Mouse (Mus musculus) heart, postnatal 0 days (tissue): ENCODE results near the gene Selenom. TPM values are rescaled to one million over a fixed set of nuclear protein-coding genes. Genes with fewer than 3 reads are reported as not detected.

Experiments used
- ATAC-seq: fragments of 200-750 bp; cut with Nextera tagmentation; 2 replicates; pipeline ENCODE4 v1.8.0; 2017; ENCODE audit warnings: low read depth, moderate number of reproducible peaks, moderate library complexity; ENCODE audit not compliant: insufficient read depth
- DNase-seq: peaks from one replicate; pipeline ENCODE4 v3.0.0-alpha.2; 2016; ENCODE audit warnings: low spot score
- H3K27ac ChIP-seq: fragments of 300-500 bp; sonication (generic); 2 replicates; pipeline ENCODE4 v1.5.1; 2014; ENCODE audit warnings: low read depth, mild to moderate bottlenecking
- H3K27me3 ChIP-seq: fragments of 300-500 bp; sonication (generic); 2 replicates; pipeline ENCODE4 v1.6.1; 2014; ENCODE audit warnings: low read length, mixed read lengths; ENCODE audit not compliant: control insufficient read depth, insufficient read depth
- H3K36me3 ChIP-seq: fragments of 300-500 bp; sonication (generic); replicated peaks from 2 replicates; pipeline ENCODE4 v1.6.1; 2014; ENCODE audit warnings: low read length, mixed read lengths; ENCODE audit not compliant: control insufficient read depth, insufficient read depth
- H3K4me1 ChIP-seq: fragments of 300-500 bp; sonication (generic); 2 replicates; pipeline ENCODE4 v1.6.1; 2014; ENCODE audit warnings: antibody characterized with exemption; ENCODE audit not compliant: control insufficient read depth, insufficient read depth
- H3K4me2 ChIP-seq: fragments of 300-500 bp; sonication (generic); 2 replicates; pipeline ENCODE4 v1.6.1; 2014; ENCODE audit warnings: low read depth, mild to moderate bottlenecking, low read length, moderate library complexity
- H3K4me3 ChIP-seq: fragments of 300-500 bp; sonication (generic); 2 replicates; pipeline ENCODE4 v1.5.1; 2014; ENCODE audit warnings: low read depth, low read length
- H3K9ac ChIP-seq: fragments of 300-500 bp; sonication (generic); replicated peaks from 2 replicates; pipeline ENCODE4 v1.6.1; 2014; ENCODE audit warnings: low read depth, low read length, mixed read lengths
- H3K9me3 ChIP-seq: fragments of 300-500 bp; sonication (generic); replicated peaks from 2 replicates; pipeline ENCODE4 v1.6.1; 2016; ENCODE audit warnings: low read length; ENCODE audit not compliant: control insufficient read depth
- CTCF ChIP-seq: IDR thresholded peaks from 2 replicates; pipeline ENCODE4 v1.5.1; 2016; ENCODE audit warnings: antibody characterized with exemption, control low read depth, low read depth
- EP300 ChIP-seq: IDR thresholded peaks from 2 replicates; pipeline ENCODE4 v1.6.1; 2016; ENCODE audit warnings: antibody characterized with exemption, low read depth
- WGBS: fragments of 180-500 bp; shearing (Covaris S2); extraction: QIAGEN DNeasy Blood & Tissue Kit; methylation state at CpG from one replicate; pipeline ENCODE4 v1.1.7; 2014; 5-methylcytosine and 5-hydroxymethylcytosine counted together
- polyA plus RNA-seq: library from polyadenylated mRNA; unstranded; fragments of >200 nt; fragmentation: Nextera tagmentation; extraction: Ambion mirVana; gene quantifications from 2 replicates; pipeline ENCODE4 v1.2.1, GENCODE M21; 2015
- total RNA-seq: library from RNA; depleted of rRNA; stranded (reverse); fragments of >200 nt; gene quantifications from 2 replicates; pipeline ENCODE4 v1.2.3, GENCODE M21; 2014; ENCODE audit warnings: low replicate concordance

The Selenom gene
- total and polyA plus RNA-seq, 2 experiments from 2014 or later = 129 to 147 TPM

- no peak for ATAC-seq
- peaks cover 52% of the 10 kb centered on the region for H3K36me3 ChIP-seq
- 62% methylated on average over 4 of the region's 4 CpGs for WGBS
- H3K27ac ChIP-seq = no peak overlapping the region
- DNase-seq = no peak
- no peaks in the 10 kb centered on the region for H3K27me3 ChIP-seq
- H3K4me3 ChIP-seq = no peak overlapping the region
- no peak overlapping the region for H3K4me2 ChIP-seq
- peaks cover 22% of the 10 kb centered on the region for H3K4me1 ChIP-seq
- no peaks in the 10 kb centered on the region for H3K9me3 ChIP-seq
- TF ChIP-seq EP300 (no peak), CTCF (no peak)
- H3K9ac ChIP-seq = no peak overlapping the region
Measured at GRCm38 (mm10) chr11:3519051-3519726, 4.7 kb downstream of the Selenom start.

- WGBS = 56% methylated on average over 11 of the region's 11 CpGs
- no peak for TF ChIP-seq EP300
- no peak for TF ChIP-seq CTCF
- H3K27ac ChIP-seq = no peak overlapping the region
Measured at GRCm38 (mm10) chr11:3519756-3520398, 5.4 kb downstream of the Selenom start.

GRCm38 (mm10) chr11:3520919-3521318, 6.4 kb downstream of the Selenom start:
- WGBS = 80% methylated on average over 14 of the region's 14 CpGs
- Histone ChIP-seq H3K4me2 (no peak overlapping the region), H3K27me3 (no peaks in the 10 kb centered on the region), H3K9me3 (no peaks in the 10 kb centered on the region), H3K9ac (no peak overlapping the region), H3K27ac (no peak overlapping the region), H3K36me3 (peaks cover 70% of the 10 kb centered on the region), H3K4me3 (no peak overlapping the region), H3K4me1 (peaks cover 17% of the 10 kb centered on the region; the same call in 1 of the 2 replicates)
- ATAC-seq (no peak), DNase-seq (no peak)
- TF ChIP-seq CTCF = no peak
- TF ChIP-seq EP300 = no peak

More at GRCm38 (mm10) chr11:3519756-3520398, 5.4 kb downstream of the Selenom start:
- no peaks in the 10 kb centered on the region for H3K9me3 ChIP-seq
- peaks cover 21% of the 10 kb centered on the region; the same call in 1 of the 2 replicates for H3K4me1 ChIP-seq
- ATAC-seq = no peak
- H3K9ac ChIP-seq = no peak overlapping the region
- H3K36me3 ChIP-seq = peaks cover 59% of the 10 kb centered on the region
- H3K4me2 ChIP-seq = no peak overlapping the region
- no peaks in the 10 kb centered on the region for H3K27me3 ChIP-seq
- no peak for DNase-seq
- H3K4me3 ChIP-seq = no peak overlapping the region

- WGBS = 81% methylated on average over 23 of the region's 23 CpGs
- Histone ChIP-seq H3K4me2 (no peak overlapping the region), H3K9ac (no peak overlapping the region), H3K4me3 (no peak overlapping the region), H3K4me1 (peaks cover 20% of the 10 kb centered on the region; the same call in 1 of the 2 replicates), H3K27ac (no peak overlapping the region), H3K9me3 (no peaks in the 10 kb centered on the region), H3K27me3 (no peaks in the 10 kb centered on the region), H3K36me3 (peaks cover 76% of the 10 kb centered on the region)
- no peak for ATAC-seq
- no peak for TF ChIP-seq EP300
- no peak for TF ChIP-seq CTCF
- DNase-seq = no peak
Measured at GRCm38 (mm10) chr11:3521339-3522224, 7.1 kb downstream of the Selenom start.

- DNase-seq (no peak), ATAC-seq (no peak)
- peaks cover 20% of the 10 kb centered on the region for H3K4me1 ChIP-seq
- 85% methylated on average over 17 of the region's 17 CpGs for WGBS
- no peak overlapping the region for H3K4me2 ChIP-seq
- no peak overlapping the region for H3K27ac ChIP-seq
- TF ChIP-seq EP300 = no peak
- no peak for TF ChIP-seq CTCF
- H3K4me3 ChIP-seq = no peak overlapping the region
- peaks cover 85% of the 10 kb centered on the region for H3K36me3 ChIP-seq
- no peak overlapping the region for H3K9ac ChIP-seq
- H3K27me3 ChIP-seq = no peaks in the 10 kb centered on the region
- no peaks in the 10 kb centered on the region for H3K9me3 ChIP-seq
Measured at GRCm38 (mm10) chr11:3522285-3523000, 8.0 kb downstream of the Selenom start.
